Mouse (Mus musculus): ENCODE data around the gene Emc1.
"Not testable (repeated sequence)": the region's sequence is repeated elsewhere in the genome, so short reads cannot be mapped to it uniquely, and the experiment has no call there.

Emc1 gene

DNA sequence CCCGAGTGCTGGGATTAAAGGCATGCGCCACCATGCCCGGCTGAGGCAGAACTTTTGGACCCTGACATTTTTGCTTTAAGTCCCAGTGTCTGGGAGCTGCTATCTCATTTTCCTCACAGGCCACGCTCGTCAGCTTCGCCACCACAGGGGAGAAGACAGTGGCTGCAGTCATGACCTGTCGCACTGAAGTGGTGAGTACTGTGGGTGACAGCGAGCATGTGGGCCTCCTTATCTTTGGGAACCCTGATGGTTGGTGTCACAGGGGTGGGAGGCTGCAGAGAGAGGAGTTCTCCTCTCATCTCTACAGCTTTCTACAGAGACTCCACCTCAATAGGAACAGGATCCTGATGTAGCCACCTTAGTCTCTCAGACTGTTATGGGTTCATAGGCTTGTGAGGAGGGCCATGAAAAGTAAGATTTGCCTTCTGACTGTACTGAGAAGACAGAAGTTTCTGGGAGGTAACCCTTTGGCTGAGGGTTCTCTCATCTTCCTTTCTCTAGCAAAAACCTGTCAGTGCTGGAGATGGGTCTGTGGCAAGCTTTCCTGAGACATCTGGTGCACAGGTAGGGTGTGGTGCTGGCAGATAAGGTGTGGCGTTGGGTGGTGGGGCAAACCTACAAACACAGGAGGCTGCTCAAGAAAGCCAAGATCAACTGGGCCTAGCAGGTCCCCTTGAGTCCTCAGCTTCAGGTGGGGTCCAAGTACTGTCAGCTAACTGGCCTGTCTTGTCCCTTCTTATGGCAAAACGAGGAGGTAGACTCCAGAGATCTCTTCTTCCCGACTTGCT is 8.6 kb downstream of the Emc1 start:
- no peak for DNase-seq

DNA sequence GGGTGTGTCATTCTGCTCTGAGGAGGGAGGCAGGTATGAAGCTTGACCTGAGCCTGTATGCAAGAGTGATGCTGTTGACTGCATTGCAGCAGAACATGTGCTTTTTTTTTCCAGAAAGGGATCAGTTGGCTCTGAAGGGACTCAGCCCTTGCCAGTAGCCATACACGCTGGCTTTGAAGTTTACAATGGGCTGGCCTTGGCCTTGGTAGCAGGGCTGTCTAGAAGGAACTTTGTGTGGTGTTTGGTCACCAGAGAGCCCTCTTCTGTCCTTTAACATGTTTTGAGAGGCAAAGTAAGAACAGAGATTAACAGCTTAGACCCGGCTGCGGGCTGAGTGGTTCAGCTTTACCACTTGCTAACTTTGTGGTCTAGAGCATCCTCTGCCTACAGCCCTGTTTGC is 14.9 kb downstream of the Emc1 start:
- no peak for DNase-seq

DNA sequence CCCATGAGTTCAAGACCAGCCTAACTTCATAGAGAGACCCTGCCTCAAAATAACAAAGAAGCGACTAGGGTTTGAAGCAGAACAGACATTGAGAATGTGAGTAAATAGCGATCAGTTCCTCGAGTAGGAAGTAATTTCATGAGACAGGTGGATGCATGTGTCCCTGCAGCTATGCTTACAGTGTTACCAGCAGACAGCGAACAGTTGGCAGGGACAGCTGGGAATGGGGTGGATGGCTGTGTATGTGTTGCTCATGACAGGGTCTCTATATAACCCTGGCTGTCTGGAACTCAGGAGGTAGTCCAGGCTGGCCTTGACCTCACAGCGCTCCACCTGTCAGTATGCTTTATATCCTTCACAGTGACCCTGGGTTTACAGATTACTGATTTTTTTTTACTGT is 15.7 kb downstream of the Emc1 start:
- no peak for DNase-seq

DNA sequence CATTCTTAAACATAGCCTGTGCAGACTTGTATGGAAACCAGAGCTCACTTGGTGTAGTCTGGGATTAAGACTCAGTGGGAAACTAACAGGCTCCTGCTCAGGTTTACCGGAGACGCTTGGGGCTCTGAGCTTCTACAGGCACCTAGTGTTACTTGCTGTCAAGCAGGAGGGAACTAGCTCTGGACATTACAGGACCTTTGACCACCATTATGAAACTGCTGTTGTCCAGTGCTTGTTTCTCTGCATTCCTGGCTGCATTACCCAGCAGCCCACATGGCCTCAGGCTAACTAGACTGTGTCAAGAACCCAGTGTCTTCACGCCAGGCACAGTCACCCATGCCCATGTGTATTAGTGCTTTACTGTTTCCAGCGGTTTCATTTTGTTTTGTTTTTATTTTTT is 20.7 kb downstream of the Emc1 start:
- DNase-seq, result no peak

DNA sequence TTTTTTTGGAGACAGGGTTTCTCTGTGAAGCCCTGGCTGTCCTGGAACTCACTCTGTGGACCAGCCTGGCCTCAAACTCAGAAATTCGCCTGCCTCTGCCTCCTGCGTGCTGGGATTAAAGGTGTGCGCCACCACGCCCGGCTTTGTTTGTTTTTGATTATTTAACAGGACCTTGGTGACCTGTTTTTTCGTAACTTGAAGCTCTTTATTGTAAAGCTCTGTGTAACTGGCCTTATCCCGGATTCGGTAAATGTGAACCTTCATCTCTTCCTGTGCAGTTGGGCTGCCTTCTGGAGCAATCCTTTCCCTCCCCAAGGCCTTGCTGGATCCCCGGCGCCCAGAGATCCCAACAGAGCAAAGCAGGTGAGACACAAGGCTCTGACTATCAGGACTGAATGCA is 21.1 kb downstream of the Emc1 start:
- no peak for DNase-seq

DNA sequence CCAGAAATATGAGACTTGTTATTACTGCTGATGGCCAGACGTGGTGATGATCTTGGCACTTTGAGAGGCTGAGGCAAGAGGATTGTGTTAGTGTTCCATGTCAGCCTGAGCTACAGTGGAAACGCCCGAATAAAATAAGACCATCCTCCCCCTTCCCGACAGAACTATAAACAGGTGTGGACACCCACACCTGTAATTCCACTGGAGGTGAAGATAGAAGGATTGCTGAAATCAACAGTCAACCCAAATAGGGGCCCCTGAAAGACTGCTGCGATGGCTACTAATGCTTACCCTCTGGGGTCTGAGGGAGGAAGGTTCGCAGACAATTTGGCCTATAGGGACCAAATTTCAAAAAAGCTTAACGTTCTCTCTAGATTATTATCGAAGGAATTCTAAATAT is 27.3 kb downstream of the Emc1 start:
- no peak for DNase-seq

DNA sequence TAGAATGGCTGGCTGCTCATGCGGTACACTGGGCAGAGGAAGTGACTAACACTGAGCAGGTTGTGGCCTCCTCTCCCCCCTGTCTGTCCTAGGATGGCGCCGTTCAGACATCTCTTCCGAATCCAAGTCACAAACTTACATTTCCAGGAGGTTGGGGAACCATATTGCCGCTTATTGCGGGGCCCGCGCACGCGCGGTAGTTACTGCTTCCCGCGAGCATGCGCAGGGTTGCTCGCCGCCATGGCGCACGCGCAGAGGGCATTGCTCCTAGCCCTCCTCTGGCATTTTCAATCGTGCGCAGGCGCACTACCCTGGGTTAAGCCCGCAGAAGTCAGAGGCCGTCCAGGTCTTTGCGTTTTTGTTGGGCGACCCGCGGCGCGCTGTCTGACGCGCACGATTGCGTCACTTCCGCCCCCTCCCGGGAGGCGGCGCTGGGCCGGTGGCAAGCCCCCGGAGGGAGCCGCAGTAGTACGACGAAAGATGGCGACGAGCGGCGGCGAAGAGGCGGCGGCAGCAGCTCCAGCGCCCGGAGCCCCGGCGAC is 27.9 kb downstream of the Emc1 start:
- peak; percentile 99 for DNase-seq

DNA sequence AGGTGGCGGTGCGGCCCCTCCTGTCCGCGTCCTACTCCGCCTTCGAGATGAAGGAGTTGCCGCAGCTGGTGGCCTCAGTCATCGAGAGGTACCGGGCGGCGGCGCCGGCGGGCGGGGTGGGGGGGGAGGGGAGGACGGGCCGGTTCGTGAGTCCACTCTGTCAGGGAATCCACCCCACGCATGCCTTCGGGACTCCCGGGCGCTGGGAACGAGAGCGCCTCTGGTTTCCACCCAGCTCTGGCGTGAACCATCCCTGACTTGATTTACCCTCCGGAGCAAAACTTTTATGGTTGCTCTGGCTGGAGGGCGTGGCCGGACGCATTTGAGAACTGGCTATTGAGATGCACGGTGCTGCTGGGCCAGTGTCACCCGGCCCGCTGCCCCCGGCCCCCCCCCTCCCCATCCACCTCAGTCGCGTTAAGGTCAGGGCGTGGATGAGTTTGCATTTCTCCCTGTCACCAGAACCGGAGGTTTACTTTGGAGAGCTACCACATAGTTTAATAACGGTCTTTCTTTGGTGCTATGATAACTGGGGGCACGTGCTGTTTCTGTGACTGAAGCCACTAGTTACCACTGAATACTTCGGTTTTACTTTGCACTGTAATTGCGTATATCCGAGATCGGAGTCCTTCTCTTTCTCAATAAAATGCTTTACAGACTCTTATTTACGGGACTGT is 28.5 kb downstream of the Emc1 start:
- DNase-seq, result no peak

DNA sequence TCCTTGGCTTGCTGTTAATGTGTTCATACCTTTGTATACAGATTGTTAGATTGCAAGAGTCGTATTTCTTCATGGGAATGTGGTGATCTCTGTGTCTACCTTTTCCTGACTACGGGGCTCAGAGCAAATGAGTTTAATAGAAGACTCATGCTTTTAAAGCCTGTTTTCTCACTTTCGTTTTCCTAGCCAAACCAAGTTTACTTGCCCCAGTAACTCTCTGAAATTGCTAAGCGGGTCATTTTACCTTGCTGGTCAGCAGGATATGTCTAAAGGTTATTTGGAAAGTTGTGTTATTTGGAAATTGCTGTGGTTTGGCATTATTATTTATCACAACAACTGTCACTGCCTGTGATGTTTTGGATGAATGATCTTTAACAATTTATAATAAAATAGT is 29.1 kb downstream of the Emc1 start:
- no peak for DNase-seq

DNA sequence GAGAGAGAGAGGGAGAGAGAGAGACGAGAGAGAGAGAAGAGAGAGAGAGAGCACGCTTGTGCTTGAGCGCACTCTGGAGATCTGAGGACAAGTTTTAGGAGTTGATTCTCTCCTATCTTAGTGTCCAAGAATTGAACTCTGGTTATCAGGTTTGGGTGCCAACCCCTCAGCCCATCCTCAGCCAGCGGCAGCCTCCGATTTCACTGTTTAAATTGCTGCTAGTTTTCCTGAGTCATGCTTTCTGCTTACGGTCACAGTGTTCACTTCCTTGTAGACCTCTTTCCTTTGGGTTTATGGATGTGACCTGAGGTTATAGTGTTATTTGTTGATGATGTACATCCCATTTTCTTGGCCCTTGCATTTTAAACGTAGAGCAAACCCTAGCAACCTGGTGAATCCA is 29.8 kb downstream of the Emc1 start:
- no peak for DNase-seq

DNA sequence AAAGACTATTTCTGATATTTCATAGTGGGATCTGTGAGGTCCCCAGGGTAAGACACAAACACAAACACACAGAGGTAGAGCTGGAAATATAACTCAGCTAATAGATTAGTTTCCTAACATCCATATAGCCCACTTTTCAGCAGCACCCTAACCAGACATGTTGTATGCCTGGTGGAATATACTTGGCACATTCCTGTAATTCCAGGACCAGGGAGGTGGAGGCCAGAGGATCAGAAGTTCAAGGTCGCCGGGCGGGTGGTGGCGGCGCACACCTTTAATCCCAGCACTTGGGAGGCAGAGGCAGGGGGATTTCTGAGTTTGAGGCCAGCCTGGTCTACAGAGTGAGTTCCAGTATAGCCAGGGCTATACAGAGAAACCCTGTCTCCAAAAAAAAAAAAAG is 33.5 kb downstream of the Emc1 start:
- DNase-seq, result not testable (repeated sequence)

DNA sequence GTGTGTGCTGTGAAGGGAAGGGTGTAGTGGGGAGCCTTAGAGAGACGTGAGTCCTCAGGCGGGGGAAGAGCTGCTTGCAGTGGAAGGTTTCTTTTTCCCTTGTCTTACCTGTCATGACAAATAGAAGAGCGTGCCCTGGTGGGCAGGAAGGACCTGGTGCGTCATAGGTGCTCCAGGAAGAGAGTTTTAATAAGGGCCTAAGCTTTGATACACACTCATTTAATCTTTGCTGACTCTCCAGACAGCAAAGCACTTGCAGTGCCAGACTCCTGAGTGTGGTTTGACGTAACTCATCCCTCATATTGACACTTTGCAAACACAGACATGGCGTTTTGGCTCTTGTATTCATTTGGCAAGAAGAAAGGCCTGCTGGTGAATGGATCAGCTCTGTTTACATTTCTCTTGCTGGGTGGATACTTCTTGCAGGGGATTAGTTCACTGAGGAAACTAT is 34.5 kb downstream of the Emc1 start:
- DNase-seq, result no peak

DNA sequence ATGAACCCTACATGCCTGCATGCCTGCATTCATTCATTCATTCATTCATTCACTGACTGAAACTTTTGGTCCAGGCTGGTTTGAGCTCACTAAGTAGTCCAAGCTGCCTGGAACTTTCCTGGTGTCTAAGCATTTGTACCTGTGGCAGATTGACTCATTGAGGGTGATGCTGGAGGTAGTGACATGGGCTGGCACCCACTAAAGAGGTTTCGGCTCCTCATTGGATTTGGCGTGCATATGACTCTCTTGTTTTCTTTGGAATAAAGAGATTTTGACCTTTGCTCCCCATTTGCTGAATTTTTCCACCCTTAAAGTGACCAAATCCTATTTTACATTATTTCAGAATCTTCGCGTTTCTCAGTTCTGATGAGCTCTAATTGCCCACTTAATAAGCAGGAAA is 37.2 kb downstream of the Emc1 start:
- no peak for DNase-seq

DNA sequence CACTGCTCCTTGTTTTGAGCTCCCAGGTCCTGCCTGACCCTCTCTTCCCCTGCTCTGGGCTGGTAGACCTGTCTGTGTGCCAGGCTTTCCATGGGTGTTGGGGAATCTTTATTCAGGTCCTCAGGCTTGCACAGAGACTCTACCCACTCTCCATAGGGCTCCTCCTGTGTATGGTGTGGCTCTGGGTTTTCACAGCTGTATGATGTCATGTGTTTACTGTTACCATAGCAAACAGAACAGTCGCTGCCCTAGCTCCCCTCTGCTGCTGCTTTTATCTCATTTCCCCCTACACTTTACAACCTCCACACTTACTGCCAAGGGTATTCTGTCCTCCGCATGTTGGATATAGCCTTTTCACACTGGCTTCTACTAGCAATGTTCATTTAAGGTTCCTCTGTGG is 43.0 kb downstream of the Emc1 start:
- no peak for DNase-seq

DNA sequence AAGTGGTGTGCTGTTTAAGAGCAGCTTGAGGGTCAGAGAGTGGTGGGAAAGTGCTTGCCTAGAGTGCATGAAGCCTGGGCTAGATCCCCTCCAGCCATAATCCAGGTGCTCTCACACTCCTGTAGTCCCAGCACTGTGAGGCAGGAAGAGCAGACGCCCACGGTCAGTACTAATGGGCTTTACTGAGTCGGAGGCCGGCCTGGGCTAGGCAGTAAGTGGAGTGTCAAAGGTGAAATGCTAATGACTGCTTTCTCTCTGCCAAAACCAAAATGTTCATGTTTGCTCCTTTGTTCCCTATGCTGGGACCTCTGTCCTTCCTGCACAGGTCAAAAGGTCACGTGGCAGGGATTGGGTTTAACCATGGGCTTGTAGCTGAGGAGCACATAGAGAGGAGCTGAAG is 48.1 kb downstream of the Emc1 start:
- DNase-seq, result no peak

DNA sequence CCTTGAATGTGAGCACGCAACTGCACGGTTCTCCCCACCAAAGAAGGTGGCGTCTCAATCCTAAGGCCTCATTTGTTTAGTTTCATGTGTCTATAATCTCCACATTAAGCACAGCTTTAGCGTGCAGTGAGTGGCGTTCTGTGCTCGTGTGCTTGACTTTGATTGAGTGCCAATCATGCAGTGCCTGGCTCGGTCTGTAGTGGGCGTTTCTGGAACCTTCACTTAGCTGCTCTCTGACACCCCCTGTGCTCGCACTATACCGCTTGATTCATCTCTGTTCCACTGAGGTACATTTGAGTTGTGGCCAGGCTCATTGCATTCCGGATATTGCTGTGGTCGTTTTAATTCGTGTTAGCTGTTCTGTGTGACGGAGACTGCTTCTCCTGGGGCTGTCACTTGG is 50.8 kb downstream of the Emc1 start:
- DNase-seq, result no peak

DNA sequence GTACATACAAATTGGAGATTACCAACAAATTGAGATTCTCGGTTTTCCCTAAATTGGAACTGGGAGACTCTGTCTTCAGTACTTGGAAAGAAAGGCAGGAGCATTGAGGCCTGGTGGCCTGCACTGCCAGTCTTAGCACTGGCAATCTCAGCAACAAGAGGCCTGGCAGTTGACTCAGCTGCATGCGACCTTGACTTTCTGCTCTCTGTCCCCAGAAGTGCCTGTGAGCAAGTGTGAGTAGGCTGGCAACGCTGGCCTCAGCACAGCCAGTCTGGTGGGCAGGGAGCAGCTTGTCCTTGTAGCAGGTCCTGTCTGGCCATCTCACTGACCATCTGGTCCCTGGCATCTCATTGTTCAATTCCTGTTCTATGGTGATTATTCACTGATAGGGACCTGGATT is 59.0 kb downstream of the Emc1 start:
- no peak for DNase-seq

DNA sequence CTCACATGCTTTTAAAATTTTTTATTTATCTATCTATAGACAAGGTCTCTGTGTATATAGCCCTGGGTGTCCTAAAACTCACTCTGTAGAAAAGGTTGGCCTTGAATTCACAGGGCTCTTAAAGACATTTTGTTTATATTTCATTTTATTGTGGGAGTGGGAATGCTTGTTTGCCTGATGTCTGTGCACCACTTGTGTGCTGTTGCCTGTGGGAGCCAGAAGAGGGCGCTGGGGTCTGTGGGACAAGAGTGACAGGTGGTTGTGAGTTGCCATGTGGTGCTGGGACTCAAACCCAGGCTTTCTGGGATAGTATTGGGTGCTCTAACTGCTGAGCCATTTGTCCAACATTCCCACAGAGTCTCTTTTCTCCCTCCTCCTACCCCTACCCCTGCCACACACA is 65.5 kb downstream of the Emc1 start:
- DNase-seq, result no peak

DNA sequence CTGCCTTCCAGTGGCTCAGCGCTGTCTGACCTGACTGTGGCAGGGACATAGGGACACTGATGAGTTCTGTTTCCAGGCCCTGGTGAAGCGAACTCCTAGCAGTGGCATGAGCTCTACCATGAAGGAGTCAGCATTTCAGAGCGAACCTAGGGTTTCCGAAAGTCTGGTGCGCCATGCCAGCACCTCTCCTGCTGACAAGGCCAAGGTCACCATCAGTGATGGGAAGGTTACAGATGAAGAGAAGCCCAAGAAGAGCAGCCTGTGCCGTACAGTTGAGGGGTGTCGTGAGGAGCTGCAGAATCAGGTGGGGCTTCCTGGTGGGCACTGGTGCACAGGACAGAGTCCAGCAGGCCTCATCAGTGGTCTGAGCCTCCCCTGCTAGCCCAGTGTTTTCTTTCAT is 69.2 kb downstream of the Emc1 start:
- no peak for DNase-seq

DNA sequence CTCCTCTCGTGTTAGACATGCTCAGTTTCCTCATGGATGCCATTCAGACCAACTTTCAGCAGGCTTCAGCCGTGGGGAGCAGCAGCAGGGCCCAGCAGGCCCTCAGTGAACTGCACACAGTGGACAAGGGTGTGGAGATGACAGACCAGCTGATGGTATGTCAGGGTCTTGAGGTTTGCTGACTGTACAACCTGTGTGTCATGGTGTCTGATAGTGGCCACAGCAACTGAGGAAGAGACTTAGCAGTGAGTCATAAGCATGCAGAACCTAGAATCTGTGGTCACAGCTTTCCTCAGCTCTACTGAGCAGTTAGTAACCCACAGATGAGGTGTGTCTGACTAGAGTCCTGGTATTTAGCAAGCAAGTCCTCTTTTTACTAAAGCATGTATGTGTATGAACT is 70.0 kb downstream of the Emc1 start:
- no peak for DNase-seq

DNA sequence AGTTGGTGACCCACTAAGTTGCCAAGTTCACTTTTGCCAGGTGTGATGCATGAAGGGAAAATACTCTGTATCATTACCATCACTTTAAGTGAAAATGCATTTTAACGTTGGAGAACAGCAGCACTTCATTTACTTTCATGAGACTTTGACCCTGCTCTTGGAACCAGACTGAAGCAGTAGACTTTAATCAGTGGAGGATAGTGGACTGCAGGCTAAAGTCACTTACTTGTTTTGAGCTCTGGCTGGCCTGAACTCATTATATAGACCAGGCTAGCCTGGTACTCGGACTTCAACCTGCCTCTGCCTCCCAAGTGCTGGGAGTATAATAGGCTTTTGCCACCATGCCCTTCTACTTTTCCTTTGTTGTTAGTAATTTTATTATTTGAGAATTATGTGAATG is 70.9 kb downstream of the Emc1 start:
- no peak for DNase-seq
